Mouse (Mus musculus): Measurements from ENCODE around the gene Spn. TPM values are rescaled to one million over a fixed set of nuclear protein-coding genes. Genes with fewer than 3 reads are reported as not detected.

Gene Spn
- total and polyA plus RNA-seq, 3 experiments, result 135 to 184 (median 169) TPM

DNA sequence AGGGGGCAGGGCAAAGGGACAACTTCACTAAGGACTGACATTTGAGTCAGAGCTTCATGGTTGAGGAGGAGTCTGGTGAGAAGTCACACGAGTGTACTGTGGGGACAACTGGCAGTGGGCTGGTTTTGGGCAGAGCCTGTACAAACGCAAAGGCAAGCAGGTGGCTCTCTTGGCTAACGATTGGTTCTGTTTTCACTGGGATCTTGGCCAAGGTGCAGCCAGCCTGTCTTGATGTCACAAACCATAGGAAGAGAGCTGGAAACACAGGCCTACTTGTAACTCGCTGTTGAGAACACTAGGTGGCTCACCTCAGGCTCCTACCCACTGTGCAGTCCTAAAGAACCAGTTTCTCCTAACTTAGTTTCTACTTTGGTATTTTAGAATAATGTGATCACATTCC, 8.0 kb downstream of the Spn start:
- Histone ChIP-seq H3K9ac (ENCODE audit: control insufficient read depth, low read depth, low read length, poor library complexity, severe bottlenecking) (no peak overlapping the region), H3K4me1 (ENCODE audit: control insufficient read depth in 1 of 2, insufficient read depth in 2 of 2, low read length in 2 of 2) (peaks cover 0 to 12% of the 10 kb centered on the region in 2 experiments; a peak in 3 of 4 replicates), H3K9me3 (replicated peaks; ENCODE audit: insufficient read depth, low read length) (no peaks in the 10 kb centered on the region), H3K79me2 (ENCODE audit: control insufficient read depth, insufficient read depth, low read length, poor library complexity) (peaks cover 14% of the 10 kb centered on the region), H3K4me3 (ENCODE audit: control insufficient read depth in 1 of 2, insufficient read depth in 1 of 2, low read depth in 2 of 2, low read length in 2 of 2) (no peak overlapping the region), H3K27ac (ENCODE audit: control insufficient read depth, low read depth, low read length) (no peak overlapping the region), H3K27me3 (ENCODE audit: control insufficient read depth in 1 of 2, insufficient read depth in 2 of 2, low read length in 2 of 2) (no peaks in the 10 kb centered on the region), H3K36me3 (ENCODE audit: control insufficient read depth in 1 of 2, insufficient read depth in 2 of 2, low read length in 2 of 2) (peaks cover 0 to 17% of the 10 kb centered on the region in 2 experiments; a peak in 3 of 4 replicates)
- TF ChIP-seq NRF1 (IDR thresholded peaks at IDR 0.05; ENCODE audit: insufficient read depth, low read depth, low read length, poor library complexity, severe bottlenecking) (no peak), POLR2A (IDR thresholded peaks at IDR 0.05; ENCODE audit: control insufficient read depth in 1 of 2, insufficient read depth in 1 of 2, low read depth in 1 of 2, low read length in 2 of 2, poor library complexity in 1 of 2) (no peak), ZMIZ1 (IDR thresholded peaks at IDR 0.05; ENCODE audit: low read depth, low read length) (no peak), POLR2AphosphoS5 (IDR thresholded peaks at IDR 0.05; ENCODE audit: borderline replicate concordance, low read depth, low read length) (no peak), MXI1 (IDR thresholded peaks at IDR 0.05; ENCODE audit: low read depth, low read length) (no peak), CHD2 (IDR thresholded peaks at IDR 0.05; ENCODE audit: low read length) (no peak), MAZ (IDR thresholded peaks at IDR 0.05; ENCODE audit: low read depth, low read length) (no peak), SIN3A (IDR thresholded peaks at IDR 0.05; ENCODE audit: low read length) (no peak; the same call in 1 of the 2 replicates), RCOR1 (IDR thresholded peaks at IDR 0.05; ENCODE audit: low read depth, low read length) (no peak), RAD21 (IDR thresholded peaks at IDR 0.05; ENCODE audit: low read depth, low read length) (peak; percentile 65), MYB (IDR thresholded peaks at IDR 0.05; ENCODE audit: low read depth, low read length) (no peak), TBP (IDR thresholded peaks at IDR 0.05; ENCODE audit: low read depth, low read length) (no peak), CTCF (IDR thresholded peaks at IDR 0.05 in 2 of 3, conservative IDR thresholded peaks at IDR 0.05 in 1 of 3; ENCODE audit: control insufficient read depth in 1 of 3, insufficient read depth in 1 of 3, low read depth in 2 of 3, low read length in 3 of 3, poor library complexity in 1 of 3, severe bottlenecking in 1 of 3) (peak; percentile 67 to 85 (median 75)), ZNF384 (IDR thresholded peaks at IDR 0.05; ENCODE audit: low read depth, low read length) (no peak), ZC3H11A (IDR thresholded peaks at IDR 0.05; ENCODE audit: low read depth, low read length) (peak; percentile 50; the same call in 1 of the 2 replicates), SMC3 (IDR thresholded peaks at IDR 0.05; ENCODE audit: low read depth, low read length) (peak; percentile 90), USF1 (IDR thresholded peaks at IDR 0.05; ENCODE audit: low read depth, low read length) (no peak)
- DNase-seq (ENCODE audit: low read depth, low spot score), result peak; percentile 84

GRCm38 (mm10) chr7:127121911-127122270, 15.7 kb downstream of the Spn start, which contains the start of gene Qprt:
Gene Qprt, minus strand, starts transcription at chr7:127122226.
- H3K9me3 ChIP-seq (replicated peaks; ENCODE audit: insufficient read depth, low read length), result no peaks in the 10 kb centered on the region
- H3K79me2 ChIP-seq (ENCODE audit: control insufficient read depth, insufficient read depth, low read length, poor library complexity), result no peaks in the 10 kb centered on the region
- H3K4me1 ChIP-seq (ENCODE audit: control insufficient read depth in 1 of 2, insufficient read depth in 2 of 2, low read length in 2 of 2), result peaks cover 0 to 4% of the 10 kb centered on the region in 2 experiments; a peak in 1 of 4 replicates
- TF ChIP-seq ETS1 (IDR thresholded peaks at IDR 0.05; ENCODE audit: low read depth, low read length), result no peak
- TF ChIP-seq JUND (IDR thresholded peaks at IDR 0.05; ENCODE audit: low read depth, low read length), result no peak
- TF ChIP-seq MAFK (IDR thresholded peaks at IDR 0.05; ENCODE audit: borderline replicate concordance, low read depth, low read length), result no peak
- TF ChIP-seq CTCF (IDR thresholded peaks at IDR 0.05 in 2 of 3, conservative IDR thresholded peaks at IDR 0.05 in 1 of 3; ENCODE audit: control insufficient read depth in 1 of 3, insufficient read depth in 1 of 3, low read depth in 2 of 3, low read length in 3 of 3, poor library complexity in 1 of 3, severe bottlenecking in 1 of 3), result no peak
- TF ChIP-seq NELFE (IDR thresholded peaks at IDR 0.05; ENCODE audit: low read depth, low read length), result no peak
- TF ChIP-seq TCF12 (IDR thresholded peaks at IDR 0.05; ENCODE audit: low read depth, low read length), result no peak
- no peak for TF ChIP-seq CHD1 (IDR thresholded peaks at IDR 0.05; ENCODE audit: low read depth, low read length)
- TF ChIP-seq ZC3H11A (IDR thresholded peaks at IDR 0.05; ENCODE audit: low read depth, low read length), result no peak
- TF ChIP-seq GABPA (IDR thresholded peaks at IDR 0.05; ENCODE audit: low read depth, low read length), result no peak
- TF ChIP-seq EP300 (IDR thresholded peaks at IDR 0.05; ENCODE audit: low read depth in 1 of 2, low read length in 2 of 2), result no peak
- no peak within 1 kb of the TSS for H3K4me3 ChIP-seq (ENCODE audit: control insufficient read depth in 1 of 2, insufficient read depth in 1 of 2, low read depth in 2 of 2, low read length in 2 of 2)
- H3K27me3 ChIP-seq (ENCODE audit: control insufficient read depth in 1 of 2, insufficient read depth in 2 of 2, low read length in 2 of 2), result no peaks in the 10 kb centered on the region
- H3K9ac ChIP-seq (ENCODE audit: control insufficient read depth, low read depth, low read length, poor library complexity, severe bottlenecking), result no peak within 1 kb of the TSS
- no peak for DNase-seq (ENCODE audit: low read depth, low spot score)
- H3K27ac ChIP-seq (ENCODE audit: control insufficient read depth, low read depth, low read length), result no peak within 1 kb of the TSS
- no peaks in the 10 kb centered on the region; a peak in 2 of 4 replicates for H3K36me3 ChIP-seq (ENCODE audit: control insufficient read depth in 1 of 2, insufficient read depth in 2 of 2, low read length in 2 of 2)
